Mouse (Mus musculus) neural tube, embryonic 10.5 days (tissue): ENCODE results near the gene Igfbp4.

Experiments
- DNase-seq: peaks from one replicate; pipeline ENCODE4 v3.0.0-alpha.2; 2017; ENCODE audit warnings: low spot score; ENCODE audit errors: extremely low spot score

Igfbp4 gene

GRCm38 (mm10) chr11:99080902-99081543 lies 40.0 kb downstream of the Igfbp4 start:
- no peak for DNase-seq

GRCm38 (mm10) chr11:99081566-99081965 lies 40.5 kb downstream of the Igfbp4 start:
- DNase-seq: no peak

GRCm38 (mm10) chr11:99082098-99082497 lies 41.1 kb downstream of the Igfbp4 start:
- no peak for DNase-seq

GRCm38 (mm10) chr11:99083516-99083915 lies 42.5 kb downstream of the Igfbp4 start:
- no peak for DNase-seq

- no peak for DNase-seq
Measured at GRCm38 (mm10) chr11:99084366-99084765, 43.3 kb downstream of the Igfbp4 start.

DNA sequence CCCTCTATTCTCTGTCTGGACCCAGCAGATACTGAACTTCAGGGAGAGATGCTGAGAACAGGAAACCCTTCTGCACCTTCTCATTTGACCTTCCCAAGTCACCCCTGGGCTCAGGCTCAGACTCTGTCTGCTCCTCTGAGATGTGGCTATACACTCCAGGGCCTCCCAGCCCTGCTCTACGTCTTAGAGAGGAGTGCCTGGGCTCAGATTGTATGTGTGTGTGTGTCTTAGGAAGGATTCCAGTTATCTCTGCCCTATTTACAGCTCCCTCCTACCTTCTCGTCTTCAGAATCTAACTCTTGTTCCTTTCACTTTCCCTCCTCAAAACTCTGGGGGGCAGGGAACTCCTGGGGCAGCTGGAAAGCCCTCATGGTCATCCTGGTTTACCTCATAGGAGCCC lies 47.4 kb downstream of the Igfbp4 start:
- DNase-seq: no peak

DNA sequence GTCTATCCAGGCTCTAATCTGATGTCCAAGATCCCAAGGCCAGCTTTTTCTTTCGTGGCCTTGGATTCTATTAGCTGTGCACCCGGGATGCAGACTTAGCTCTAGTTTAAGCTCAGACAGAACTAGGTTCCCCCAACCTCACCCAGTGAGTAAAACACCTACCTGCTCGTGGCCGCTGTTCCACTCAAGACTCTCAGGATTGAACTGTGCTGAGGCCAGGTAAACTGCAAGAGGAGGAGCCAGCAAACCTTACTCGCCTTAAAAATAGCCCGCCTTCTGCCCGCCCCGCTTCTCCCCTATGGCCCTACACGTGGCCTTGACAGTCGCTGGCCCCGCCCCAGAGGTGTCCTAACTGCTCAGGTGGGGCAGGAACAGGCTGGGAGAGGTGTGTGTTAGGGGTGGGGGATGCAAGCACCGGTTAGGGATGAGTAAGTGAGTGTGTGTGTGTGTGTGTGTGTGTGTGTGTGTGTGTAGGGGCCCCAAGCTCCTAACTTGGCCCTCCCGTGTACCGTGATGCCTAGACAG lies 48.1 kb downstream of the Igfbp4 start, which contains the start of gene Tns4:
Gene Tns4 (minus strand): TSS at position 230 of the 525 bp plus-strand sequence.
- no peak for DNase-seq

DNA sequence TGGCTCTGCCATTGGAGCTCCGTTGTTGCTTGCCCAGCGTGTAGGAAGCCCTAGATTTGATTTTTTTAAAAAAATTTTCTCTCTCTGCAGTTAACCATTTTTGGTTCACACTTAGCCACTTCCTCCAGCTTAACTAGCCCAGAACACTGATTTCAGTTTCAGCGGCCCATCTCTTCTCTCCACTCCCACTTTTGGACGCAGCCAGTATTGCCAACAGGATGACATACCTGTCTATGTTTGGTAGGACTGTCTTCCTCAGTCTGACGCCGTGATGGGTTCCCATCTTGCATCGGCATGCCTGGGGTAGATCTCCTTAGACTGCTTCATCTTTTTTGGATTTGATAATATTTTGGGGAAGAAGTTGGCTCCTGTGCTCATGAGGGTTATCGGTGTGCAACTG lies 49.3 kb downstream of the Igfbp4 start:
- DNase-seq: no peak

DNA sequence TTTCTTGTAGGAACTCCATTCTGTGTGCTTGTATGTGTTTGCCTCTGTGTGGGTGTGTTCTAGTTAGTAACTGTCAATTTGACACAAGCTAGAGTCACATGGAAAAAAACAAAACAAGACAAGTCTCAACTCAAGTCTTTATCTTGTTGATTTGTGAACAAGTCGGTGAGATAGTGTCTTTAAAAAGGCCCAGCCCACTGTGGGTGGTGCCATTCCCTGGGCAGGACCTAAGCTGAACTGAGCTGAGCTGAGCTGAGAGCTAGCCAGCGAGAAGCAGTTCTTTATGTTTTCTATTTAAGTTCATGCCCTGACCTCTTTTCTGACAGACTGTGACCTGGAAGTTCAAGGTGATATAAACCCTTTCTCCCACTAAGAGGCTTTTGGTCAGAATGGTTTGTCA lies 50.6 kb downstream of the Igfbp4 start:
- DNase-seq: no peak

DNA sequence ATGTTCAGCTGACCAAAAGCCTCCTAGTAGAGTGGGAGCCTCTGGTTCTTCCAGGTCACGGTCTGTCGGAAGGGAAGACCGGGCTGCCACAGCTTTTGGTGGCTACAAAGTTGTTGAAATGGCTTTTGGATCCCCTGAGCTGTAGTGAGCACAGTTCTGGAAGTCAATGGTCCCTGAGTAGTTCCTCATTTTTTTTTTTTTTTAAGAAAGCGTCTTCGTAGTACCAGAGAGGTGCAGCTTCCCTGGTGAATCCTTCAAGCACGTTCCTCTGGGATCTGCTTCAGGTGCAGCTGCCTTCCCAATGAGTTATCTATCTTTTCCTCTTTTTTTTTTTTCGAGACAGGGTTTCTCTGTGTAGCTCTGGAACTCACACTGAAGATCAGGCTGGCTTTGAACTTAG lies 52.7 kb downstream of the Igfbp4 start:
- DNase-seq: no peak

DNA sequence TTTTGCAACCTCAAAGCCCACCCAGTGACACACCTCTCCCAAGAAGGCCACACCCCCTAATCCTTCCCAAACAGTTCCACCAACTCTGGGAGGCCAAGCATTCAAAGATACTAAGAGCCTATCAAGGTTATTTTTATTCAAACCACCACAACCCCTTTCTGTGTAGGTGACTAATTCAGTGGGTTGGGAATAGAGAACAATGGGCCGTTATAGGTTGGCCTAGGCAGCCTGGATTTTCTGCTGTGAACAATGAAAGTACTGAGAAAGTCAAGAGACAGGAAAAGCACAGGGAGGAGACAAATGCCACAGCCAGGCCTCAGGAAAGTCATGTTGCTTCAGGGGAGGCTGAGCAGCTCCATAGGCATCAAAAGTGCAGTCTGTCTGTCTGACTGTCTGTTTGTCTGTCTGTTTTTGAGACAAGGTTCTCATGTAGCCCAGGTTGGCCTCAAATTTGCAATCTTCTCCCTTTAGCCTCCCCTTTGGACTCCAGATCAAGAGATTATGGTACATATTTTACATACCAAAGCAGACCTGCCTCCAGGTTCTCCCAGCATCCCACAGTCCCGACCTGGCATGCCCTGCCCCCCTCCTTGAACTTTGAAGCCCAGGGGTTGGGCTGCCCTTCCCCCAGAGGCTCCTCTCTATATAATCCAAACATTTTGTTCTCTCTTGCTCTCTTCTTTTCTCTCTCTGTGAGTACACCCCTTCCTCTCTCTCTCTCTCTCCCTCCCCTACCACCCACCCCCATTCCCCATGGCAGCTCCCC lies 54.0 kb downstream of the Igfbp4 start:
- DNase-seq: no peak

DNA sequence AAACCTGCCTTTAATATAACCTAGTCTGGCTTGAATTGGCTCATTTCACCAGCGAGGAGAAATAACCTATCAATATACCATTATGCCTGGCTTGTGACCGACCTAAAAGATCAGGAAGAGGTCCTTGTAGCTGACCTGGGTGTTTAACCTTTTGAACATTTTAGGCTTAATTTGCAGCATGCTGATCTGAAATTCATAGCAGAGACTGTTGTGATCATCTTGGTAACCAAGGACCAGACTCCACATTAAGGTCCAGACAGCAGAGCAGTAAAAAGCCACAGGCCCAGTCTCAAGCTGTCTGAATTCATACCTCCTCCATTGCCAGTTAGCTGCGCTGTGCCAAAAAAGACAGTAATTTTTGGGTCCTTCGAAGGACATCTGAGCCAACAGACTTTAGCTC lies 54.7 kb downstream of the Igfbp4 start:
- DNase-seq: no peak

- DNase-seq: no peak
Measured at GRCm38 (mm10) chr11:99096417-99096816, 55.4 kb downstream of the Igfbp4 start.

DNA sequence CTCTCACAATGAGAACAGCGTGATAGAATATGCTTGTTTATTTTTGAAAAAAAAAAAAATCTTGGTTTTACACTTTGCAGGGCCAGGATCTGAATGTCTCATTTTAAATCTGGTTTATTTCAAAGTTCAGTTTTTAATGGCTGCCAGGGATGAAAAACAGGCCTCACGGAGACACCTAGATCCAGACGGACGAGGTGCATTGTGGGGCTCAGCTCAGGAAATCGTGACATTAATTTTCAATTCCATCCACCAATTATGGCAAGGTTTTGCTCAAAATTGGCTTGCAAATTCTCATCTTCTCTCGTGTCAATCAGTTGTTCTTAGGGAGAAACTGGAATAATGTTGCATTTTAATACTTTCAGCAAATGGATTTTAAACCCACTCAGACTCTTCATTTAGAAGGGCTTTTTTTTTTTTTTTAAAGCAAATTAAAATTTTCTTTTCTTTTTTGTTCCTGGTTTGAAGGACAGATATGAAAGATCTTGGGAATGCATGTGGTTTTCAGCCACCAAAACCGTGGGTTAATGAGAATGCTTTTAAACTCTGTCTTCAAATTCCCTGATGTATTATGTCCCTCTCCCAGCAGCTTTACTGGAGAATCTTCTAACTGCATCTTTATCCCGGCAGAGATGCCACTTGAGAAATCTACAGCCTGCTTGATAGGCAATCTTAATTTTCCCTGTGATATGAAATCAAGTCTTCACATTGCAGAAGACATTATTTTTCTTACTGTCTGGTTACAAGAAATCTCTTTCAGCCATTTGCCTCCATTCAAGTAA lies 56.1 kb downstream of the Igfbp4 start:
- DNase-seq: no peak

DNA sequence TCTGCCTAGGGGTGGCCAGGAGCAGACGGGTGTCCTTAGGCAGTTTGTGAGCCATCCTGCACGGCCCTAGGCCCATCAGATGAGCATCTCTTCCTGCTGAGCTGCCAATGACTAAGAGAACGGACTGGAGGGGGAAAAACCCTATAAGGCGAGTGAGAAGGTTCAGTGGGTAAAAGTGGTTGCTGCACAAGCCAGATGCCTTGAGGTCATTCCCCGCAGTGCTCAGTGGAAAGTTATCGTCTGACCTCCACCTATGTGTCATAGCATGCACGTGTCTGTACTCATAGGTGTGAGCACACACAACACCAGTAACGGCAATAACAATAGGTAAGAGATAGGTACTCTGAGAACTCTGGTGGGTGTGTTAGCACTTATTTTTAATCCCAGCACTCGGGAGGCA lies 57.9 kb downstream of the Igfbp4 start:
- DNase-seq: no peak

GRCm38 (mm10) chr11:99099516-99099915 lies 58.5 kb downstream of the Igfbp4 start:
- DNase-seq: no peak

GRCm38 (mm10) chr11:99100215-99100614 lies 59.2 kb downstream of the Igfbp4 start:
- no peak for DNase-seq

DNA sequence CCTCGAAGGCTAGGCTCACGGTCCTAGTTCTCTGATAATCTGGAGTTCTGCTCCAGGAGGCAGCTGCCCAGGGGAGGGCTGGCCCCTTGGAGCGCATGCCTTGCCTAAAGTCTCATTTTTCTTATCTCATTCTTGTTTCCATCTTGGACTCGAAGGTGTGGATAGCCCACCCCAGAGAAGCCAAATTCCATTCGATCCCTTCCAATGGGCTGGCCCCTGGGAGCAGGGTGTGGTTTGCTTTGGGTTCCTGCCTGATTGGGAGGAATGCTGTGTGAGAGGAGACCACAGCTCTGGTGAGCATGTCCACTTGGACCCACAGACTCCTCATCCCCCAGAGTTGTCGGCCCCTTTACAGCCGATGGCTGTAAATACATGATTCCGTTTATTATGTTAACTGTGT lies 60.6 kb downstream of the Igfbp4 start:
- no peak for DNase-seq

DNA sequence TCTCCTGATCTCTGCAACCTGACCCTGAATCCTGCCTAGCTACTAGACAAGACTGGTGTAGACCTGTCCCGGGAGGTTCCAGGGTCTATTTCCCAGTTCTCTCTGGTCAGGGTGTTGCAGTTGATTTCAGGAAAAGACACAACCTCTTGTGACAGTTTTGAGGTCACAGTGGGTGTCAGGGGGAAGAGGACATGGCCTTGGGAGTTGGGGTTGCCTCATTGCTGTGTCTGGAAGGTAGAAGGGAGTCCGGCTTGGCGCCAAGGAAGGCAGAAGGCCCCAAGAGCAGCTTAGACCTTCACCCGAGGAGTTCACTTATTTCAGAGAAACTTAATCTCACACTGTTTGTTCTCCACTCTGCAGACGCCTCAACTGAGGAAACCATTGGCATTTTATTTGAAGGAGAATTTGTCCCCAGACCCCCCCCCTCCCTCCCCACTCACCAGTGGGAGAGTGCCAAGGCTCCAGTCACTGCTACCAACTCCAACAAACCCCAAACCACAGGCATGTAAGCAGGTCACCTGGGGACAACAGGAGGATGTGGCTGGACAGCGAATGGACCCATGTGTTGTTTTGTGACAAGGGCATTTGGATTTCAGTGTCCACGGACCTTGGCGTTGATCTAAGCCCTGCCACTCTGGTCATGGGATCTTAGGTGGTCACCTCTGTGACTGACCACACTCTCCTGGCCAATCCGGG lies 61.7 kb downstream of the Igfbp4 start:
- no peak for DNase-seq
